Mouse (Mus musculus) 3134 (cell line): ENCODE measurements around the gene Rex1bd.

Experiments
- DNase-seq: peaks from one replicate; pipeline ENCODE4 v3.0.0-alpha.2; 2011; ENCODE audit warnings: low spot score; ENCODE audit not compliant: insufficient read length; ENCODE audit errors: extremely low read depth

The Rex1bd gene

DNA sequence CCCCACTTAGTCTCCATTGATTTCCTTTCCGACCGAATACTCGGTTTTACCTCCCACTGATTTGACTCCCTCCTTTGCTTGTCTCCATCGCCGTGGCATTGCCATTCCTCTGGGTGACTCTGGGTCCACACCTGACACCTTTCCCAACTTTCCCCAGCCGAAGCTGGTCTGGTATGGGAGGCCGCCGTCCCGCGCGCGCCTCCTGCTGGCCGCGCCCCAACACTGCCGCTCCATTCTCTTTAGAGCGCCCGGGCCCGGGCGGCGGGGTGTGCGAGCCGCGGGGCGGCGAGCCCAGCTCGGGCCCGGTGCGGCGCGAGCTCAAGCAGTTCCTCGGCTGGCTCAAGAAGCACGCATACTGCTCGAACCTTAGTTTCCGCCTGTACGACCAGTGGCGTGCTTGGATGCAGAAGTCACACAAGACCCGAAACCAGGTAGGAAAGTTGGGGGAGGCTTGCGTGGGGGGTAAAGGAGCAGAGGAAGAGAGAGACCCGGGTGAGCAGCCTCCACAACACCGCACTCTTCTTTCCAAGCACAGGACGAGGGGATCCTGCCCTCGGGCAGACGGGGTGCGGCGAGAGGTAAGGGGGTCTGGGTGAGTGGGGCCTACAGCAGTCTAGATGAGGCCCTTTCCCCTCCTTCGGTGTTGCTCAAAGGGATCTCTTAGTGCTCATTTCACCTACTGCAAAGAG, 3.3 kb downstream of the Rex1bd start:
- DNase-seq: peak; percentile 74

- no peak for DNase-seq
Observed at GRCm38 (mm10) chr8:70502540-70502939, 4.0 kb downstream of the Rex1bd start.

DNA sequence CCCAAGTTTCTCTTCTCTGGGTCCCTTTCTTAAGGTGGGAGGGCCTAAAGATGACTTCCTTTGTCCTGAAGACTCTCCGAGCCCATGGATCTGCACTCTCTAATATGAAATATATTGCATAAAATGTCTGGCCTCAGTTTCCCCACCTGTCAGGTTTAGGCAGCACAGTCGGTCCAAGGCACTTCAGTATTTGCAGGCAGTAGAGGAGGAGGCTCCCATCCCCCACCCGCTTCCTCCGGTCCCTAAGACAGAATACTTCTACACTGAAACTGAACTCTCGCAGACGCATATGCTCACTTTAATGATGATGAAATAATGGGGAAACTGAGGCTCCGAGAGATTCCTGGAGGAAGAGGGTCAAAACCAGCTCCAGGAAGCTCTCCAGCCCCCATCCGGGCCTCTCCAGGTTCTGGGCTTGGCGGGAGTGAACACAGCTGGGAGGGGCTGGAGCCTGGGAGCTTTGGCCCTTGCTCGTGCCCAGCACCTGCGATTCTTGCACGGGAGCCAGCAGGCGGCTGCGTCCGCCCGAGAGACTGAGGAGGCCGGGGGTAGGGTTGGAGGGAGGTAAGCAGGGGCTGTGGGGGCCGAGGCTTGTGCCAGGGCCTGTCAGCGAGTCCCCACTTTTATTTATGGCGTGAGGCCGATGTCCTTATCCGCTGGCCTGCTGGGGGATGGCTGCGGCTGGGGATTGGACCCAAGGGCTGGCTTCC, 4.6 kb downstream of the Rex1bd start:
- no peak for DNase-seq

GRCm38 (mm10) chr8:70500386-70501301, 5.9 kb downstream of the Rex1bd start:
- no peak for DNase-seq

- DNase-seq: no peak
Observed at GRCm38 (mm10) chr8:70495771-70496062, 10.8 kb downstream of the Rex1bd start.

GRCm38 (mm10) chr8:70495001-70495770, 11.4 kb downstream of the Rex1bd start:
- no peak for DNase-seq

GRCm38 (mm10) chr8:70494416-70494945, 12.1 kb downstream of the Rex1bd start:
- DNase-seq: no peak

- no peak for DNase-seq
Observed at GRCm38 (mm10) chr8:70493692-70494415, 12.7 kb downstream of the Rex1bd start.

- no peak for DNase-seq
Observed at GRCm38 (mm10) chr8:70492664-70493640, 13.6 kb downstream of the Rex1bd start, which contains the start of gene Crlf1. Crlf1 (plus strand) TSS chr8:70493158.

GRCm38 (mm10) chr8:70490880-70491495, 15.6 kb downstream of the Rex1bd start:
- DNase-seq: no peak

DNA sequence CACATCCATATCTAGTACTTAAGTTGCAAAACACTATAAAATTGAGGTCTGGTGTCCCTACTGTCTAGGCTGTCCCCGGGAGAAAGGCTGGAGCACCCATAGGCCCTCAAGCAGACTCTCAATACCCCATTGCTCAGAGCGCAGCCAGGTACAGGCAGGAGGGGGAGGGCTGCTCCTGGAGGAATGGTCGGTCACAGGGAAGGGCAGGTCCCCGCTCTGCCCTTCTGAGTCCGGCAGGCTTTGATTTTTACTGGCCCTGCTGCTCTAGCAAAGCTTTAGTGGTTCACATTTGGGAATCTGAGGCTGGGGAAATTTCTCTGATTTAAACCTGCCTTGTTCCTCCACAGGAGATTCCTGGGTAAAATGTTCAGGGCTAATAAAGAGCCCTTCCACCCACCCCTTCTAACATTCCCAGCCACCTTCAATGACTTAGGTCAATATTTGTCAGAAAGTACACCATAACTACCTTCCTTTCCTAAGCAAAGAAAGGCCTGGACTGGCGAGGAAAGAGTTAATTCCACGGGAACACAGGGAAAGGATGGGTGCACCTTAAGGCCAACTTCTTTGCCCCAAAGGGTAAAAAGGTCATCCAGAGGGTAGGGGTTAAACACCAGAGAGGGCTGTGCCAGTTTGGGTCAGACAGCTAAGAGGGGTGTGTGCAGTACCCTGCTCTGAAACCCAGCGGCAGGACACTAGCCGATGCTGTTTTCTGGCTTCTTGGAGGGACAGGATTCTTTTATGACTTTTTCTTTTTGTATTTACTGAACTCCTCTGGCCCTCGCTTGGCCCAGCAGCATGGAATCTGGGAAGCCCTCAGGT, 16.3 kb downstream of the Rex1bd start:
- no peak for DNase-seq

DNA sequence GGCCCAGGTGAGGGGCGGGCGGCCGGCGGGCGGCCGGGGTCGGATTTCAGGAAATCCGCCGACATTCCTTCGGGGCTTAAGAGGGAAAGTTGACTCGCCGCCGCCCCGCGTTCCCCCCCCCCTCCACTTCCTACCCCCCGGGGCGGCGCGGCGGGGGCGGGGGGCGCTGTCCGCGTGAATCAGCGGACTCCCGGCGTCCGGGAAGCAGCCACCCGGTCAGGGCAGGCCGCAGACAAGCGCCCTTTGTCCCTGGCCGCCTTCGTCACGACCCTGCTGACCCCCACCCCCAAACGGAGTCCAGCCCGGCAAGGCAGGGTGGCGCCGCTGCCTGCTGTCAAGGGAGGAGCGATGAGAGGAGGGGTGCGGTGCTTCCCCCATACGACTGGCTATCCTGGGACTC, 17.0 kb downstream of the Rex1bd start:
- no peak for DNase-seq

DNA sequence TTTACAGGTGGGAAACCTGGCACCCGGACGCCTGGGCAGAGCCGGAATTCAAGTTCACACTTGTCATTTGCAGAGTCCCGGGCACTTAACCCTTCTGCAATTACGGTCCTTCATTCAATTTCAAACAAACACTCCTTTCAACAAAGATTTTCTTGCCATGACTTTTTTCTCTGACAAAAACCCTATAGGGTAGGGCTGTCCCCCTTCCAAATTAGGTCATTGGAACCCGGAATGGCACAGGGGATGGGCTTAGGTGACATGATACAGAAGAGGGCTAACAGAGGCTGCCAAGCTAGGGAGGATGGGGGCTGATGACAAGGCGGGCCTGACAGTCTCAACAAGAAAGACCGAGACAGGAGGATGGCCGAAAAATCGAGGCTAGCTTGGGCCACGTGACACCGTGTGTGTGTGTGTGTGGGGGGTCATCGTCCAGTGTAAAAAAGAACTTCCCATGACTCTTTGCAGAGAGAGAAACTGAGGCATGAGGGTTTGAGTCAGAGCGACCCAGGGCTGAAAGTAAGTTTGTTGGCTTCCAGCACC, 17.6 kb downstream of the Rex1bd start:
- DNase-seq: no peak

DNA sequence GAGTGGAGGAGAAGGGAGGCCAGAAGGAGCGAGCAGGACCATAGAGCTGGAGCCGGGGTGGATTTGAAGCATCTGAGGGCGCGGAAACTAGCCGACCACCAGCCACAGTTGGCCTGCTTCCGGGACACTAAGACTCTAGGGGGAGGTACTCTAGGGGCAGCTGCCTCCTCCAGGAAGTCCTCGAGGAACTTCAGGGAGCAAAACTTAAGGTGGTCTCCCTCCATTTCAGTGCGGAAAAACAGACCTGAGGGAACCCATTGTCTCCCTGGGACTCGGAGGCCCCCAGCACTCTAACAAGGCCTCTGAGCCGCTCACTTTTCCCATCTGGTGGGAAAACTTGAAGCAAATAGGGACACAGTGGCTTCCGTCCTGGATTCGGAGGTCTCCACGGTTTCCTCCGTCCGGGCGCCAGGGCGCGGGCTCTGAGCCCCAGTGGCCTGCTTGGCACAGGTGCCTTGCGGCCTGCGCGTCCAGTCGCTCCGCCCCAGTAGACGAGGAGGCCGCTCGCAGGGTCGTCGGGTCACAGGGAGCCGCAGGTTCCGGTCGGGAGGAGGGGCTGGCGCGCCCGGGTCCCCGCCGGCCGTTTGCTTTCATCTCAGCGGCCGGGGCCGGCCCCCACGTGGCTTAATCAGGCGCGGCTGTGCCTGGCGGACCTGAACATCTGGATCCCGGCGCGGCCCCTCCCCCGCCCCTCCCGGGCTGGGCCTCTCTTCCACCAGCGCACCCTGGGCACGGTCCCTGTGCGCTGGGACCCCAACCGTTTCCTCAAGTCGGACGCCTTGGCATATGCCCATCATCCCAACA, 18.4 kb downstream of the Rex1bd start:
- no peak for DNase-seq

GRCm38 (mm10) chr8:70486941-70487520, 19.5 kb downstream of the Rex1bd start, which contains the start of gene Tmem59l:
Tmem59l (minus strand) TSS chr8:70487358.
- no peak for DNase-seq

GRCm38 (mm10) chr8:70486191-70486681, 20.3 kb downstream of the Rex1bd start:
- DNase-seq: no peak
